Mouse (Mus musculus): ENCODE measurements around the gene Wtip.
A peak's percentile ranks its signal among the peaks of the same experiment; 100 is the strongest.
"Not testable (repeated sequence)": the region's sequence is repeated elsewhere in the genome, so short reads cannot be mapped to it uniquely, and the experiment has no call there.

Wtip gene

DNA sequence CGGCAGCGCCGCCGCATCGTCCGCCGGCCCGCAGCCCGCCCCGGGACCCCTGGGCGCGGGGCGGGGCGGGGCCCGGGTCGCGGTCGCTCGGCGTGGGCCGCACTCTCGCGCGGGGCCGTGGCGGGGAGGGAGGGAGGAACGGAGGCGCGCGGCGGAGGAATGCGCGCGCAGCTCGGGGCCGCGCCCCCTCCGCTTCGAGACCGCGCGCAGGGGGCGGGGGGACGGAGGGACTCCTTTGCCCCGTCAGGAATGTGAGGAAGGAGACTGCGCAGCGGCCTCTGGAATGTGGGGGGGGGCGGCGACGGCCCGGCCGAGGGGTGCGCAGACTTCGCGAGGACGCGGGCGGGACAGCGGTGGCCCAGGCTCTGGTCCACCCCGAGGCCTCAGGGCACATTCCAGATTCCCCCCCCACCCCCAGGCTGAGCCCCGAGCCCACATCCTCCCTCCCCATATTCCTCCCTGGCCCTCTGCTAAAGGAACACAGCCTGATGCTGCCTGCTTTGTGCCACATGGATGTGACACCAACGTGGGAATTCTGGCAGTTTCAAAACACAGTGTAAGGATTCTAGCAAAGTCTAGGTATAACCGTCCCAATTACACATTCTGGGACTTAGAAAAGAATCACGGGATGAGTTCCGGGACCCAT is at the start of gene Wtip:
Gene Wtip (minus strand): TSS at position 152 of the 646 bp plus-strand sequence.
- no peak for DNase-seq (ENCODE audit: low read depth)

GRCm38 (mm10) chr7:34176241-34176640 is 43.2 kb upstream of the Wtip start:
- not testable (repeated sequence) for DNase-seq (ENCODE audit: low read depth)

DNA sequence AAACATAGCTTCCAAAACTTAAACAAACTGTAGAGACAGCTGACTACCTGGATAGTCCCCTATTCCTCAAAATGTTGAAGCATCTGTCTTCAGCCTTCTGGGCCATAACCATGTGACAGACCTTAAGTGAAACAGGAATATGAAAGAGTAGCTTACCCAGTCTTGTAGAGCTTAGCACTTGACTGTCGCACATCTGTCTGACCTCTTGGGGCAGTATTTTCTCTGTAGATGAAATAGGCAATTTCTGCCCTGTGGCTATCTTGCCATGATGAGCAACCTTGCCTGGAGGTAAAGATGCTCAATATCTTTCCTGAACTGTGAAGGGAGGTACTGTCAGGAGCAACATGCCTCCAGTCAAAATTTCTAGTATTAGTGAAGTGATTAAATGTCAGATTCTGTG is 39.2 kb upstream of the Wtip start:
- DNase-seq (ENCODE audit: low read depth): no peak

DNA sequence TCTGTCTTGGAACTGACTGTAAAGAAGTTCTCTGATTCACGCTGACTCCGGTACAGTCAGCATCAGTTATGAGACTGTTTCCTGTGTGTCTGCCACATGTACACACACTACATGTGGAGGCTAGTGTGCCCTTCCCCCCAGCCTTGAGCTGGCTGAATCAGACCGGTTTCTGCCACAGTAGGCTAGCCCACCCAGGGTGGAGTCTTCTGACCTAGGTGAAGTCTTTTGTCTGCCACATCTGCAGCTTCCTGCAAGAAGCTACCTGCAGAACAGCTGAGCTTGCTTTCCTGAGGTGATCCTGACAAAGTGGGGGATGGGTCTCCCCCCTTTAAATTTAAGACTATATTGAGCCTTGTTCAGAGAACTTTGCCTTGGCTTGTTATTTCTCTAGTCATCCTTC is 36.4 kb upstream of the Wtip start, which contains the start of gene Uba2:
Gene Uba2 (minus strand): TSS at position 146 of the 400 bp plus-strand sequence.
- DNase-seq (ENCODE audit: low read depth): no peak

GRCm38 (mm10) chr7:34168470-34169251 is 35.6 kb upstream of the Wtip start:
- DNase-seq (ENCODE audit: low read depth): peak; percentile 69

- DNase-seq (ENCODE audit: low read depth): peak; percentile 3
Observed at GRCm38 (mm10) chr7:34167766-34168469, 34.9 kb upstream of the Wtip start.

DNA sequence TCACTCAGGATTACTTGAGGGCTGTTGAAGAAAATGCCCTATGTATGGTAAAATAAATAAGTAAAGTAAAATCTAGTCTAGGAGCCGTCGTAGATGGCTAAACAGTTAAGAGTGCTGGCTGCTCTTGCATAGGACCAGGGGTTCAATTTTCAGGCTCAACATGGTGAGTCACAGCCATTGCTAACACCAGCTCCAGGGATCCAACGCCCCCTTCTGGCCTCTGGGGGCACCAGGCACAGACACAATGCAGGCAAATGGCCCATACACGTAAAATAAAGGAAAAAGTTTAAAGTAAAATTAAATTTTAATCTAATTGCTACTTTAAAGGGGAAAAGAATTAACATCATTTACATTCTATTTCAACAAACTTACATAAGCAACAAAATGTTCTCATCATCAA is 33.8 kb upstream of the Wtip start:
- no peak for DNase-seq (ENCODE audit: low read depth)

GRCm38 (mm10) chr7:34165999-34166398 is 32.9 kb upstream of the Wtip start:
- DNase-seq (ENCODE audit: low read depth): no peak

DNA sequence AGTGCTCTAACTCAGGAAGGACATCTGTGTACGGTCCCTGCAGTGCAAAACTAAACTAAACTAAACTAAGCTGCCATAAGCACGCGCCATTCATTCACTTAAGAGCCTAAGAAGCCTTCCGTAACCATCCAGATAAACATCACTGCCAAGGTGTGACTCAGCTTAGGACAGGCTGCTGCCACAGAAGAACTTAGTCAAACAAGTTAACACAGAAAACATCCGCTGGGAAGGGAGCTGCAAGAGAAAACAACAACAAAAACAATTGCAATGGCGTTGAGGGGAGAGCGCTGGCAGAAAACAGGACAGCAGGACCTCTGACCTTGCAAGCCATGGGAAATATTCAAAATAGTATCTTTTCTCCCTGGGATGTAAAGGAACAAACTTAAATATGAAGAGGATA is 31.6 kb upstream of the Wtip start:
- no peak for DNase-seq (ENCODE audit: low read depth)

GRCm38 (mm10) chr7:34159167-34159566 is 26.1 kb upstream of the Wtip start:
- no peak for DNase-seq (ENCODE audit: low read depth)

- no peak for DNase-seq (ENCODE audit: low read depth)
Observed at GRCm38 (mm10) chr7:34157994-34158393, 24.9 kb upstream of the Wtip start.

GRCm38 (mm10) chr7:34147193-34147592 is 14.1 kb upstream of the Wtip start:
- no peak for DNase-seq (ENCODE audit: low read depth)

DNA sequence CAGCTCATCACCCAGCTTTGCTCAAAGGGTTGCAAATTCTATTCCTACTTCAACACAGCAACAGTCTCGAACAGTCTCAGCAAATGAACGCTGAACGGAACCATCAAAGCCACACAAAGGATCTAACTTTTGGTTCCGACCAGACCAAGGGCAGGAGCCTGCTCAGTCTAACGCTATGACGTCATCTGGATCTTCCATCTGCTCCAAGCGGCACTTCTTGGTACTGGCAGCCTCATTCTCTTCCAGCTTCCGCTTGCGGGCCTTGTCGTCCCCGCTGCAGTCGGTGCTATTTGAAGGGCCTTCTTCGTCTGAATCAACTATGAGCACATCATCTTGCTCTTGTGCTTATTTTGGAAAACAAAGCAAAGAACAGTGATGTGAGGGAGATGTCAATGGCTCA is 8.1 kb upstream of the Wtip start:
- no peak for DNase-seq (ENCODE audit: low read depth)

GRCm38 (mm10) chr7:34139493-34139892 is 6.4 kb upstream of the Wtip start:
- DNase-seq (ENCODE audit: low read depth): no peak

DNA sequence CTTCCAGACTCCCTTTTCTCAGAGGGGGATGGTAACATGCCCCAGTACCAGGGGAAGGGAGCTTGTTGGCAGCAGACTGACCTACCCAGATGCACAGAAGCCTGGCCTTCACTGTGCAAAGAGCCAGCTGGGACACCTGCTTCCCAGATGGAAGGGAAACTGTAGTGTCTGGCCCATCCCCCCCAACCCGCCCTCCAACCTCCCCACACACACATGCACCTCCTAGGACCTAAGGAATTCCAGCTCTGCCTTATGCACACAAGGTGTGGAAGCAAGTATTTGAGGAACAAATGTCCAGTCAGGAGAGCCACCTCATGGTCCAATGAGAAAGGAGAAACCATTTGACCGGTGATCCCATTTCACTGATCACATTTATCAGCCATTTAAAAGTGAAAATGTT is 1.3 kb upstream of the Wtip start:
- no peak for DNase-seq (ENCODE audit: low read depth)

- no peak for DNase-seq (ENCODE audit: low read depth)
Observed at GRCm38 (mm10) chr7:34132355-34133079, 551 bp downstream of the Wtip start.

DNA sequence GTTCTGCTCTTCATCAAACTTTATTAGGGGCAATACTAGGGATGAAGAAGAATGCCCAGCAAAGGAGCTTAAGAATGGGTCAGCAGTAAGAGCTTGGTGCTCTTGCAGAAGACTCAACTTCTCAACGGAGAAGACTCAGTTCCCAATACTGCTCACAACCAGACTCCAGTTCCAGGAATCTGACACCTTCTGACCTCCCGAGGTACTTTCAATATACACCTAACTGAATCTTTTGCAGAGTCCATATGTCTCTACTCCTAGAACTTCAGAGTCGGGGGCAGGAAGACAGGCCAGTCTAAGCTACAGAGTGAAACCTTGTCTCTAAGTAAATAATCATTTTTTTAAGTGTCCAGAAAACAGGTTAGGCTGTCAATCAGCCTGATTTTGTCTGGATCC is 1.1 kb downstream of the Wtip start:
- no peak for DNase-seq (ENCODE audit: low read depth)

DNA sequence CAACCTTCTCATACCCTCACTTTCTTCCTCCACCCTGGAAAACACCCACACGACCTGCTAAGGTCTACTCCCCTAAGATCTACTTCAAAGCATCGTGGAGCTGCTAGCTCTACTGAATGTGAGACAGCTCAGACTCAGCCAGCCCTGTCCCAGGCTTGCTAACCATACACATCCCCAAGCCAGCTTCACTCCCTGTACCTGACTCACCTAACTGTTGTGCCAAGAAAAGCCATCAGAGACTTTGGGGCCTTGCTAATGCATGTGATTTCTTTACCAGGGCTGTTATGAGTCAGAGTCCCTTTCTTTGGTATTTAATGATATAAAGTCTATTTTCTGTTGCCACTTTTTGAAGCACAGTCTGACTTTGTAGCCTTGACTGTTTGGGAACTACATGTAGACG is 1.9 kb downstream of the Wtip start:
- peak; percentile 84 for DNase-seq (ENCODE audit: low read depth)

DNA sequence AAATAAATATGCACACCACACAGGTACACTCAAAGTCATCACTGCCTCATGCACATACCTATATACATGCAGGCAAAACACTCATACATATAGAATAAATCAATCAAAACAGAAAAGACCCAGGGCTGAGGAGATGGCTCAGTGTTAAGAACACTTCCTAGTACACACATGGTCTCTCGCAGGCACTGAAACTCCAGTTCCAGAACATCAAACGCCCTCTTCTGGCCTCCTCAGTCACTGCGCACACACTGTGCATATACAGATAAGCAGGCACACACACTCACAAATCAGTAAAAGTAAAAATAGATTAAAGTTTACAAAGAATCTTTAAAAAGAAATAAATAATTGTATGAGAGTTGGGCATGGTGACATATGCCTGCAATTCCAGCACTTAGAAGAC is 6.8 kb downstream of the Wtip start:
- DNase-seq (ENCODE audit: low read depth): no peak

GRCm38 (mm10) chr7:34125346-34125745 is 7.7 kb downstream of the Wtip start:
- no peak for DNase-seq (ENCODE audit: low read depth)

DNA sequence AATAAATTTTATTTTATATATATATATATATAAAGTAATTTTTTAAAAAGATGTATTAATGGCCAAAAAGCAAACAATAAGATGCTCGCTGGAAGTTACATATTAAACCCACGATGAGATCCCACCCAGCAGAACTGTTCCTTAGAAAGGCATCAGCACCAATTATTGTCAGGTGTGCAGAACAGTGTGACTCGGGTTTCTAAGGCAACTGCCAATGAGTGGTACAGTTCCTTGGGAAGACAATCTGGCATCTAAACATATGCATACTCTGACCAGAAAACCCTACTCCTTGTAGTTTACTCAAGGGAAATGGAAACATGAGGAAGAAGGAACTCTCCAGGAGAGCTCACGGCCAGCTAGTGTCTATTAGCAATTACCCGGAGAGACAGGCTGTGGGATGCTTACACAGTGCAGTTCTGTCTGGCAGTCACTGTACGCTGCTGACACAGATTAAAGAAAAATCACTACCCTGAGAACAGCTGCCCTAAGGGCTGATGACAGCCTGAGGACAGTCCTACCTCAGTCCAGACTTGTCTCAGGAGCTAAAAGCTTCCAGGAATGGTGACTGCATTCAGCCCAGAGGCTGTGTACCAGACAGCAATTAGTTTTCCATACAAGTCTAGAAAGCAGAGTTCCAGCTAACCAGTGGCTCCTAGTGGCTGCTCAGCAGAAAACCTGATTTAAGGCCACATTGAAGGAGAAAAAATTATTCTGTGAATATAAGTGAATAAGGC is 9.9 kb downstream of the Wtip start:
- peak; percentile 35 for DNase-seq (ENCODE audit: low read depth)

DNA sequence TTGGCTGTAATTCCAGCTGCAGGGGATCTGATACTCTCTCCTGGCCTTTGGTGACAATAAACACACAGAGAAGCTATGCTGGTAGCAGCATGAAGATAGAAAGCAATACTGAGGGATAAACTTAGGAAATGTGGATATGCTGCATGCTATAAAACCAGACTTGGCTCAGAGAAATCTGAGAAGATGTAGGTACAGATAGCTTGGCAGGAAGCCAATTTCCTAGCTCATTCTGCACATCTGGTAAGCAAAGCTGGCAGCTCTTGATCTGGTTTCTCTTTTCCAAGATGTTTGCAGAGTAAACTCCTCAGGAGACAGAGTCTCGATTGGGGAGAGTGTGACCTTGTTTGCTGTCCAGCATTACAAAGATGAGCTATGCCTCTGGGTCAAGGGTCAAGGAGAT is 12.4 kb downstream of the Wtip start:
- DNase-seq (ENCODE audit: low read depth): not testable (repeated sequence)

Measured in fibroblast of lung, adult 2 months (primary cell).